Mouse (Mus musculus): ENCODE measurements around the gene Sprr2i. TPM values are rescaled to one million over a fixed set of nuclear protein-coding genes. Genes with fewer than 3 reads are reported as not detected.

The Sprr2i gene
- not detected in 2 replicates for polyA plus RNA-seq (2015; fragmentation: Nextera tagmentation; extraction: Ambion mirVana)

- ATAC-seq (replicated peaks; ENCODE audit: low FRiP score, low read depth) (no peak), DNase-seq (ENCODE audit: low spot score) (no peak)
- no peaks in the 10 kb centered on the region for H3K4me1 ChIP-seq (replicated peaks; ENCODE audit: insufficient read depth, low read length)
- H3K27me3 ChIP-seq (ENCODE audit: insufficient read depth, low read length) = no peaks in the 10 kb centered on the region
- H3K9ac ChIP-seq (ENCODE audit: low read depth, low read length) = no peak within 1 kb of the TSS
- TF ChIP-seq CTCF (IDR thresholded peaks at IDR 0.05; ENCODE audit: low read depth) = no peak
- WGBS = 90% methylated on average over 2 of the region's 2 CpGs
- H3K9me3 ChIP-seq (replicated peaks; ENCODE audit: low read length) = no peaks in the 10 kb centered on the region
- H3K27ac ChIP-seq = no peak within 1 kb of the TSS
- H3K36me3 ChIP-seq (ENCODE audit: insufficient read depth, low read length) = no peaks in the 10 kb centered on the region
- H3K4me3 ChIP-seq (replicated peaks; ENCODE audit: low read depth, low read length) = no peak within 1 kb of the TSS
- no peak within 1 kb of the TSS for H3K4me2 ChIP-seq (ENCODE audit: low read length)
Observed at GRCm38 (mm10) chr3:92407691-92408090, at the start of gene Sprr2i. Gene Sprr2i, plus strand, starts transcription at chr3:92407991.

DNA sequence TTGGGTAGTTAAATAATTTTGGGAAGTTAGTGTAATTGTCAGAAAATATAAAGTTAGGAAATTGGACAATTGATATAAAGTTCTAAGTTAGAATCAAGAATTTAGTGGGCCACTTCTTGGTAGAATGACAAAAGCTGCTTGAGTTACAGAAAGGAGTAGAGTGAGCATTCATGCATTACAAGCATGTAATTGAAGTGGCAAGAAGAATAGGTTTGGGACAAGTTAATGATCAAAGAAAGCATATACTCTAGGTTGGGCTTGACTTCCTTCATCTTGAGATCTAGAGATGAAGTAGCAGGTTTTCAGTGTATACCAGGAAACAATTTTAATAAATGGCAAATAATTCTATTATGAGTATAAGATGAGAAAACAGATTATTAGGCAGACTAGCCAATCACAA, 46.2 kb upstream of the Sprr2i start:
- Histone ChIP-seq H3K27me3 (ENCODE audit: insufficient read depth, low read length) (no peaks in the 10 kb centered on the region), H3K36me3 (ENCODE audit: insufficient read depth, low read length) (no peaks in the 10 kb centered on the region), H3K4me3 (replicated peaks; ENCODE audit: low read depth, low read length) (no peak overlapping the region), H3K4me1 (replicated peaks; ENCODE audit: insufficient read depth, low read length) (no peaks in the 10 kb centered on the region), H3K4me2 (ENCODE audit: low read length) (no peak overlapping the region), H3K9me3 (replicated peaks; ENCODE audit: low read length) (no peaks in the 10 kb centered on the region), H3K9ac (ENCODE audit: low read depth, low read length) (no peak overlapping the region), H3K27ac (0 out of 2 replicates have a peak overlapping the region, but pooled peaks have one; percentile 32)
- TF ChIP-seq CTCF (IDR thresholded peaks at IDR 0.05; ENCODE audit: low read depth) = no peak
- ATAC-seq (replicated peaks; ENCODE audit: low FRiP score, low read depth) (no peak; the same call in 1 of the 2 replicates), DNase-seq (ENCODE audit: low spot score) (peak; percentile 63)

DNA sequence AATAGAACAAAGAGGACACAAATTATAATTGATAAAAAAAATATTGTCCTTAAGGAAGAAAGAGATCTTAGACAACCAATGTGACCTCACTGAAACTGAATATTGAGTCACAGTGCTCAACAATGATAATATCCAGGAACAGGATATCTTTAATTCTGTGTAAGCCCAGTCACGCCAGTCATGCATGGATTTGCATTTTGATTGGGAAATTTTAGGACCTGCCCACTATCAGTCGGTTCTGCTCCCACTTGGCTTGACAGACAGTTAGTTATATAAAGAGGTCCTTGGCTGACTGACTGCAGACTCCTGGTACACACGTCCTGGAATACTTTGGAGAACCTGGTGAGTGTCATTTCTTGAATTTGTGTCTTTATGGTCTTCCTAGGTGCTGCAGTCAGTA, 42.9 kb upstream of the Sprr2i start, which contains the start of gene Sprr2f:
Gene Sprr2f, plus strand, starts transcription at position 301 of the 400 bp plus-strand sequence.
- Histone ChIP-seq H3K4me3 (replicated peaks; ENCODE audit: low read depth, low read length) (no peak within 1 kb of the TSS), H3K27ac (no peak within 1 kb of the TSS), H3K4me2 (ENCODE audit: low read length) (no peak within 1 kb of the TSS), H3K9ac (ENCODE audit: low read depth, low read length) (no peak within 1 kb of the TSS), H3K27me3 (ENCODE audit: insufficient read depth, low read length) (no peaks in the 10 kb centered on the region), H3K9me3 (replicated peaks; ENCODE audit: low read length) (no peaks in the 10 kb centered on the region), H3K36me3 (ENCODE audit: insufficient read depth, low read length) (no peaks in the 10 kb centered on the region), H3K4me1 (replicated peaks; ENCODE audit: insufficient read depth, low read length) (no peaks in the 10 kb centered on the region)
- ATAC-seq (replicated peaks; ENCODE audit: low FRiP score, low read depth) = no peak
- WGBS = 64% methylated on average over 3 of the region's 3 CpGs
- TF ChIP-seq CTCF (IDR thresholded peaks at IDR 0.05; ENCODE audit: low read depth) = no peak
- DNase-seq (ENCODE audit: low spot score) = no peak

DNA sequence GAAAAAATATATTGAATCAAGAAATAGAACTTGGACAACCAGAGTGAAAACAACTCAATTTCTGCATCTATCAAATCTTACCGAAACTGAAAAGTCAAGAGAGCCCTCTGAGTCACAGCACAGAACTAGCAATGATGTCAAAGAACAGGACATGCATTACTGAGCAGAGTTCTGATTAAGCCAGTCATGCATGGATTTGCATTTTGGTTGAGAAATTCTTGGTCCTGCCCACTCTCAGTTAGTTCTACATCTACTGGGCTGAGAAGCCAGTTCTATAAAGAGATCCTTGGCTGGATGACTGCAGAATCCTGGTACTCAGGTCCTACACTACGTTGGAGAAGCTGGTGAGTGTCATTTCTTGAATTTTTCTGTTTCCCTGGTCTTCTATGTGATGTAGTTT, 34.2 kb upstream of the Sprr2i start:
- Histone ChIP-seq H3K36me3 (ENCODE audit: insufficient read depth, low read length) (no peaks in the 10 kb centered on the region), H3K9me3 (replicated peaks; ENCODE audit: low read length) (no peaks in the 10 kb centered on the region), H3K9ac (ENCODE audit: low read depth, low read length) (no peak overlapping the region), H3K27ac (no peak overlapping the region), H3K4me3 (replicated peaks; ENCODE audit: low read depth, low read length) (no peak overlapping the region), H3K4me2 (ENCODE audit: low read length) (no peak overlapping the region), H3K27me3 (ENCODE audit: insufficient read depth, low read length) (no peaks in the 10 kb centered on the region), H3K4me1 (replicated peaks; ENCODE audit: insufficient read depth, low read length) (no peaks in the 10 kb centered on the region)
- 81% methylated on average over 2 of the region's 2 CpGs for WGBS
- ATAC-seq (replicated peaks; ENCODE audit: low FRiP score, low read depth) (no peak), DNase-seq (ENCODE audit: low spot score) (no peak)
- TF ChIP-seq CTCF (IDR thresholded peaks at IDR 0.05; ENCODE audit: low read depth) = no peak

- H3K9me3 ChIP-seq (replicated peaks; ENCODE audit: low read length) = no peaks in the 10 kb centered on the region
- H3K36me3 ChIP-seq (ENCODE audit: insufficient read depth, low read length) = no peaks in the 10 kb centered on the region
- H3K4me1 ChIP-seq (replicated peaks; ENCODE audit: insufficient read depth, low read length) = no peaks in the 10 kb centered on the region
- H3K4me3 ChIP-seq (replicated peaks; ENCODE audit: low read depth, low read length) = no peak within 1 kb of the TSS
- DNase-seq (ENCODE audit: low spot score) (no peak), ATAC-seq (replicated peaks; ENCODE audit: low FRiP score, low read depth) (no peak)
- H3K9ac ChIP-seq (ENCODE audit: low read depth, low read length) = no peak within 1 kb of the TSS
- TF ChIP-seq CTCF (IDR thresholded peaks at IDR 0.05; ENCODE audit: low read depth) = no peak
- no peaks in the 10 kb centered on the region for H3K27me3 ChIP-seq (ENCODE audit: insufficient read depth, low read length)
- no peak within 1 kb of the TSS for H3K27ac ChIP-seq
- 74% methylated on average over 1 of the region's 1 CpGs for WGBS
- H3K4me2 ChIP-seq (ENCODE audit: low read length) = no peak within 1 kb of the TSS
Observed at GRCm38 (mm10) chr3:92385385-92385784, 22.4 kb upstream of the Sprr2i start, which contains the start of gene Sprr2h. Gene Sprr2h, plus strand, starts transcription at chr3:92385685.

- no peak for ATAC-seq (replicated peaks; ENCODE audit: low FRiP score, low read depth)
- peak; percentile 66 for TF ChIP-seq CTCF (IDR thresholded peaks at IDR 0.05; ENCODE audit: low read depth)
- DNase-seq (ENCODE audit: low spot score) = peak; percentile 30
- Histone ChIP-seq H3K36me3 (ENCODE audit: insufficient read depth, low read length) (no peaks in the 10 kb centered on the region), H3K4me3 (replicated peaks; ENCODE audit: low read depth, low read length) (no peak overlapping the region), H3K9ac (ENCODE audit: low read depth, low read length) (no peak overlapping the region), H3K4me1 (replicated peaks; ENCODE audit: insufficient read depth, low read length) (no peaks in the 10 kb centered on the region), H3K27ac (no peak overlapping the region), H3K9me3 (replicated peaks; ENCODE audit: low read length) (no peaks in the 10 kb centered on the region), H3K4me2 (ENCODE audit: low read length) (no peak overlapping the region), H3K27me3 (ENCODE audit: insufficient read depth, low read length) (no peaks in the 10 kb centered on the region)
- WGBS = 34% methylated on average over 1 of the region's 1 CpGs
Observed at GRCm38 (mm10) chr3:92394301-92394700, 13.5 kb upstream of the Sprr2i start.

GRCm38 (mm10) chr3:92417782-92418181, 10.0 kb downstream of the Sprr2i start, which contains the start of gene Sprr2j-ps:
Gene Sprr2j-ps, plus strand, starts transcription at chr3:92418082.
- no peak within 1 kb of the TSS for H3K9ac ChIP-seq (ENCODE audit: low read depth, low read length)
- WGBS = 92% methylated on average over 2 of the region's 2 CpGs
- no peaks in the 10 kb centered on the region for H3K36me3 ChIP-seq (ENCODE audit: insufficient read depth, low read length)
- no peak within 1 kb of the TSS for H3K4me2 ChIP-seq (ENCODE audit: low read length)
- TF ChIP-seq CTCF (IDR thresholded peaks at IDR 0.05; ENCODE audit: low read depth) = no peak
- H3K27ac ChIP-seq = no peak within 1 kb of the TSS
- H3K4me3 ChIP-seq (replicated peaks; ENCODE audit: low read depth, low read length) = no peak within 1 kb of the TSS
- no peaks in the 10 kb centered on the region for H3K4me1 ChIP-seq (replicated peaks; ENCODE audit: insufficient read depth, low read length)
- H3K9me3 ChIP-seq (replicated peaks; ENCODE audit: low read length) = no peaks in the 10 kb centered on the region
- H3K27me3 ChIP-seq (ENCODE audit: insufficient read depth, low read length) = no peaks in the 10 kb centered on the region
- ATAC-seq (replicated peaks; ENCODE audit: low FRiP score, low read depth) = no peak
- no peak for DNase-seq (ENCODE audit: low spot score)

Measured in kidney, postnatal 0 days (tissue).